Mouse (Mus musculus) kidney, postnatal 0 days (tissue): ENCODE measurements around the gene Ints14. TPM values are rescaled to one million over a fixed set of nuclear protein-coding genes. Genes with fewer than 3 reads are reported as not detected.
"Not testable (repeated sequence)": the region's sequence is repeated elsewhere in the genome, so short reads cannot be mapped to it uniquely, and the experiment has no call there.

Experiments used
- ATAC-seq: fragments of 200-750 bp; cut with Nextera tagmentation; replicated peaks from 2 replicates; pipeline ENCODE4 v1.8.0; 2017; ENCODE audit warnings: low read depth, moderate number of reproducible peaks, moderate TSS enrichment, moderate library complexity; ENCODE audit not compliant: low FRiP score
- DNase-seq: peaks from one replicate; pipeline ENCODE4 v3.0.0-alpha.2; 2016; ENCODE audit warnings: low spot score
- H3K27ac ChIP-seq: fragments of 300-500 bp; sonication (generic); 2 replicates; pipeline ENCODE4 v1.5.1; 2014; ENCODE audit warnings: mild to moderate bottlenecking
- H3K27me3 ChIP-seq: fragments of 300-500 bp; sonication (generic); 2 replicates; pipeline ENCODE4 v1.6.1; 2014; ENCODE audit warnings: low read length, mixed read lengths; ENCODE audit not compliant: insufficient read depth
- H3K36me3 ChIP-seq: fragments of 300-500 bp; sonication (generic); 2 replicates; pipeline ENCODE4 v1.6.1; 2014; ENCODE audit warnings: low read length, mixed read lengths; ENCODE audit not compliant: insufficient read depth
- H3K4me1 ChIP-seq: fragments of 300-500 bp; sonication (generic); replicated peaks from 2 replicates; pipeline ENCODE4 v1.6.1; 2014; ENCODE audit warnings: antibody characterized with exemption, low read length, mixed read lengths; ENCODE audit not compliant: insufficient read depth
- H3K4me2 ChIP-seq: fragments of 300-500 bp; sonication (generic); 2 replicates; pipeline ENCODE4 v1.6.1; 2014; ENCODE audit warnings: mild to moderate bottlenecking, low read length, moderate library complexity, mixed read lengths
- H3K4me3 ChIP-seq: fragments of 300-500 bp; sonication (generic); replicated peaks from 2 replicates; pipeline ENCODE4 v1.5.1; 2014; ENCODE audit warnings: low read depth, low read length
- H3K9ac ChIP-seq: fragments of 300-500 bp; sonication (generic); 2 replicates; pipeline ENCODE4 v1.6.1; 2014; ENCODE audit warnings: low read depth, low read length
- H3K9me3 ChIP-seq: fragments of 300-500 bp; sonication (generic); replicated peaks from 2 replicates; pipeline ENCODE4 v1.6.1; 2016; ENCODE audit warnings: low read length, inconsistent platforms, mixed read lengths
- CTCF ChIP-seq: IDR thresholded peaks from 2 replicates; pipeline ENCODE4 v1.5.1; 2016; ENCODE audit warnings: antibody characterized with exemption, low read depth, mild to moderate bottlenecking, moderate library complexity
- WGBS: fragments of 180-500 bp; shearing (Covaris S2); extraction: QIAGEN DNeasy Blood & Tissue Kit; methylation state at CpG from one replicate; pipeline ENCODE4 v1.1.7; 2014; 5-methylcytosine and 5-hydroxymethylcytosine counted together
- microRNA-seq: library from miRNA; unstranded; fragments of <30 nt; microRNA quantifications from one replicate; pipeline ENCODE4, GENCODE M21; 2016
- polyA plus RNA-seq: library from polyadenylated mRNA; unstranded; fragments of >200 nt; fragmentation: Nextera tagmentation; extraction: Ambion mirVana; gene quantifications from 2 replicates; pipeline ENCODE4 v1.2.1, GENCODE M21; 2015

The Ints14 gene
- polyA plus RNA-seq, 1 experiment from 2014 or later = 45.3 TPM

- no peak for TF ChIP-seq CTCF
- H3K9me3 ChIP-seq = no peaks in the 10 kb centered on the region
- H3K27me3 ChIP-seq = no peaks in the 10 kb centered on the region
- H3K27ac ChIP-seq = no peak overlapping the region
- 83% methylated on average over 5 of the region's 5 CpGs for WGBS
- H3K36me3 ChIP-seq = no peaks in the 10 kb centered on the region
- H3K4me1 ChIP-seq = peaks cover 4% of the 10 kb centered on the region; the same call in 1 of the 2 replicates
- H3K4me3 ChIP-seq = no peak overlapping the region
- ATAC-seq (no peak), DNase-seq (no peak)
- no peak overlapping the region for H3K9ac ChIP-seq
- no peak overlapping the region for H3K4me2 ChIP-seq
Measured at GRCm38 (mm10) chr9:65028313-65028712, 67.6 kb downstream of the Ints14 start.

DNA sequence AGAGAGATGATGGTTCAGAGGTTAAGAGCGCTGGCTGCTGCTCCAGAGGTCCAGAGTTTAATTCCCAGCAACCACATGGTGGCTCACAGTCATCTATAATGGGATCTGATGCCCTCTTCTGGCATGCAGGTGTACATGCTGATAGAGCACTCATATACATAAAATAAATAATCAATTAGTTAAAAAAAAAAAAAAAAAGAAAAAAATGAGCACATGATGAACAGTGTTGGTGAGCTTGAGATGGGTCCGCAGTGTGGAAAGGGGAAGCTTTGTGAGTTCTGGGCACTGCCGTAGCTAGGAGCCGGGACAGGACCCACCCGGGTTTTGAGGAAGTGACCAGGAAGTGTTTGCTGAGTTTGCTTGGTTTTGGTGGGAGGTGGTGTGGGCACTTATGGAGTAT, 70.7 kb downstream of the Ints14 start:
- H3K27me3 ChIP-seq = not testable (repeated sequence)

GRCm38 (mm10) chr9:65031894-65032268, 71.2 kb downstream of the Ints14 start:
- H3K9ac ChIP-seq = peak overlapping the region; percentile 2; the same call in 1 of the 2 replicates
- 33% methylated on average over 4 of the region's 4 CpGs for WGBS

More for the DNA sequence above, 70.7 kb downstream of the Ints14 start:
- H3K4me1 ChIP-seq, DNase-seq, H3K9me3 ChIP-seq, H3K4me3 ChIP-seq, H3K4me2 ChIP-seq, H3K27ac ChIP-seq, ATAC-seq, H3K9ac ChIP-seq, H3K36me3 ChIP-seq: not testable (repeated sequence)
- peak; percentile 28; the same call in 1 of the 2 replicates for TF ChIP-seq CTCF
- 76% methylated on average over 5 of the region's 5 CpGs for WGBS

GRCm38 (mm10) chr9:65032269-65033108, 71.8 kb downstream of the Ints14 start, which contains the start of gene Dpp8:
Dpp8 (plus strand) TSS chr9:65032414.
- peak within 1 kb of the TSS; percentile 85 for H3K4me2 ChIP-seq
- H3K36me3 ChIP-seq = 0 out of 2 replicates have a peak, but pooled peaks cover 3% of the 10 kb centered on the region
- H3K9ac ChIP-seq = peak within 1 kb of the TSS; percentile 88
- H3K27ac ChIP-seq = peak within 1 kb of the TSS; percentile 94
- peak; percentile 98 for TF ChIP-seq CTCF
- no peaks in the 10 kb centered on the region for H3K9me3 ChIP-seq
- ATAC-seq = peak; percentile 92
- DNase-seq = peak; percentile 97
- peak within 1 kb of the TSS; percentile 79 for H3K4me3 ChIP-seq
- H3K4me1 ChIP-seq = peaks cover 5% of the 10 kb centered on the region; the same call in 1 of the 2 replicates
- H3K27me3 ChIP-seq = no peaks in the 10 kb centered on the region
- under 1% methylated on average over 81 of the region's 85 CpGs for WGBS

More at GRCm38 (mm10) chr9:65031894-65032268, 71.2 kb downstream of the Ints14 start:
- no peaks in the 10 kb centered on the region for H3K27me3 ChIP-seq
- H3K27ac ChIP-seq = peak overlapping the region; percentile 44; the same call in 1 of the 2 replicates
- H3K4me2 ChIP-seq = peak overlapping the region; percentile 30
- ATAC-seq (no peak), DNase-seq (no peak)
- TF ChIP-seq CTCF = no peak
- peak overlapping the region; percentile 79; the same call in 1 of the 2 replicates for H3K4me3 ChIP-seq
- H3K36me3 ChIP-seq = no peaks in the 10 kb centered on the region
- peaks cover 5% of the 10 kb centered on the region; the same call in 1 of the 2 replicates for H3K4me1 ChIP-seq
- H3K9me3 ChIP-seq = no peaks in the 10 kb centered on the region

- Histone ChIP-seq H3K27ac (no peak overlapping the region), H3K4me3 (no peak overlapping the region), H3K4me1 (peaks cover 5% of the 10 kb centered on the region; the same call in 1 of the 2 replicates), H3K36me3 (peaks cover 23% of the 10 kb centered on the region), H3K9me3 (no peaks in the 10 kb centered on the region), H3K27me3 (no peaks in the 10 kb centered on the region), H3K9ac (no peak overlapping the region), H3K4me2 (no peak overlapping the region)
- ATAC-seq (no peak), DNase-seq (no peak)
- WGBS = 85% methylated on average over 1 of the region's 1 CpGs
- TF ChIP-seq CTCF = no peak
Measured at GRCm38 (mm10) chr9:65036456-65036855, 75.8 kb downstream of the Ints14 start.

Small RNAs within 50 kb of the gene (microRNA-seq; reads per million reads assigned to microRNA genes)
- not detected for gene Gm25640

Other genes with a start within 250 kb of the Ints14 start
- gene Rab11a, start 223.1 kb upstream of the Ints14 start, polyA plus RNA-seq = 1,132 and 1,149 TPM in 2 replicates
- gene Dennd4a, start 149.6 kb upstream of the Ints14 start, polyA plus RNA-seq = 2.7 and 3.6 TPM in 2 replicates
- gene Slc24a1, start 9.3 kb upstream of the Ints14 start, polyA plus RNA-seq = 0.04 TPM in 1 of 2 replicates, not detected in the other
- gene Hacd3, start 60.8 kb downstream of the Ints14 start, polyA plus RNA-seq = 68.2 and 78.1 TPM in 2 replicates
- gene Dpp8, start 71.5 kb downstream of the Ints14 start, polyA plus RNA-seq = 22.9 and 23.2 TPM in 2 replicates
- 4.9 and 5.2 TPM in 2 replicates for gene Igdcc4, start 140.6 kb downstream of the Ints14 start, polyA plus RNA-seq
- gene Igdcc3, start 180.3 kb downstream of the Ints14 start, polyA plus RNA-seq = 2.2 and 2.4 TPM in 2 replicates
- 8.4 and 8.6 TPM in 2 replicates for gene Parp16, start 234.4 kb downstream of the Ints14 start, polyA plus RNA-seq